Mouse (Mus musculus) gastrocnemius, postnatal 10 days (tissue): Measurements from ENCODE around the gene Gucy2d. TPM values are rescaled to one million over a fixed set of nuclear protein-coding genes. Genes with fewer than 3 reads are reported as not detected.

ENCODE experiments used
- DNase-seq: peaks from one replicate; pipeline ENCODE4 v3.0.0; 2021; ENCODE audit warnings: mixed read lengths
- long read RNA-seq, 2 experiments: library from polyadenylated mRNA; stranded (forward); transcript quantifications; one replicate each; pipeline ENCODE4 v2.0.0; 2021
- total RNA-seq, 2 experiments: library from RNA; stranded (reverse); gene quantifications; 2 replicates each; pipeline ENCODE4 v1.2.3; 2021

Gucy2d gene
- not detected for total RNA-seq
- long read RNA-seq, experiment 1: 0 reads
- long read RNA-seq, experiment 2: 0 reads

GRCm38 (mm10) chr7:98439956-98440466 lies at the start of gene Gucy2d:
Gucy2d (plus strand) TSS chr7:98440416.
- DNase-seq: no peak

GRCm38 (mm10) chr7:98390486-98390885 lies 49.7 kb upstream of the Gucy2d start:
- DNase-seq: no peak

- DNase-seq: no peak
These were observed 48.8 kb upstream of the Gucy2d start for GRCm38 (mm10) chr7:98391351-98391936.

- DNase-seq: no peak
These were observed 47.6 kb upstream of the Gucy2d start for GRCm38 (mm10) chr7:98392466-98393201.

GRCm38 (mm10) chr7:98402582-98403574 lies 37.3 kb upstream of the Gucy2d start:
- no peak for DNase-seq

- no peak for DNase-seq
These were observed 36.2 kb upstream of the Gucy2d start for GRCm38 (mm10) chr7:98403996-98404395.

GRCm38 (mm10) chr7:98407615-98408014 lies 32.6 kb upstream of the Gucy2d start:
- DNase-seq: no peak

GRCm38 (mm10) chr7:98413115-98413514 lies 27.1 kb upstream of the Gucy2d start:
- no peak for DNase-seq

GRCm38 (mm10) chr7:98415550-98415949 lies 24.7 kb upstream of the Gucy2d start:
- DNase-seq: no peak

GRCm38 (mm10) chr7:98416020-98416419 lies 24.2 kb upstream of the Gucy2d start:
- no peak for DNase-seq

GRCm38 (mm10) chr7:98418031-98418805 lies 22.0 kb upstream of the Gucy2d start:
- no peak for DNase-seq

- DNase-seq: no peak
These were observed 20.9 kb upstream of the Gucy2d start for GRCm38 (mm10) chr7:98419366-98419765.

- no peak for DNase-seq
These were observed 16.7 kb upstream of the Gucy2d start for GRCm38 (mm10) chr7:98423546-98423945.

- DNase-seq: no peak
These were observed 15.8 kb upstream of the Gucy2d start for GRCm38 (mm10) chr7:98424396-98424795.

- no peak for DNase-seq
These were observed 14.7 kb upstream of the Gucy2d start for GRCm38 (mm10) chr7:98425551-98425950.

- DNase-seq: no peak
These were observed 13.6 kb upstream of the Gucy2d start for GRCm38 (mm10) chr7:98426641-98427040.

GRCm38 (mm10) chr7:98427115-98427835 lies 12.9 kb upstream of the Gucy2d start:
- peak; percentile 21 for DNase-seq

GRCm38 (mm10) chr7:98429579-98429978 lies 10.6 kb upstream of the Gucy2d start:
- DNase-seq: no peak

GRCm38 (mm10) chr7:98430785-98431184 lies 9.4 kb upstream of the Gucy2d start:
- DNase-seq: peak; percentile 75

GRCm38 (mm10) chr7:98437629-98438028 lies 2.6 kb upstream of the Gucy2d start:
- peak; percentile 48 for DNase-seq

- no peak for DNase-seq
These were observed 6.7 kb downstream of the Gucy2d start for GRCm38 (mm10) chr7:98446873-98447272.
